Mouse (Mus musculus) left cerebral cortex, adult 2 months (tissue): ENCODE data around the gene Inafm1. TPM values are rescaled to one million over a fixed set of nuclear protein-coding genes. Genes with fewer than 3 reads are reported as not detected.

Experiments used
- DNase-seq, 2 experiments: peaks; one replicate each; pipeline ENCODE4 v3.0.0; 2021 to 2022; ENCODE audit warnings: low spot score in 2 of 2, mixed read lengths in 1 of 2; ENCODE audit errors: extremely low spot score in 1 of 2
- H3K27ac ChIP-seq: fragments of 200-600 bp; 2 replicates; pipeline ENCODE4 v1.8.1; 2022
- H3K4me3 ChIP-seq: fragments of 200-600 bp; 2 replicates; pipeline ENCODE4 v1.8.1; 2022
- CTCF ChIP-seq: fragments of 200-600 bp; IDR thresholded peaks from 2 replicates; pipeline ENCODE4 v1.8.1; 2022; ENCODE audit warnings: antibody characterized with exemption, mild to moderate bottlenecking, moderate library complexity
- intact Hi-C: fragments of 180-260 bp; cut with DNase I; formaldehyde crosslinking; loops from one replicate; pipeline ENCODE4 v1.15.1; 2025
- long read RNA-seq, 2 experiments: library from polyadenylated mRNA; stranded (forward); transcript quantifications; one replicate each; pipeline ENCODE4 v2.0.0; 2021; ENCODE audit warnings: borderline mapping rate in 2 of 2
- total RNA-seq, 2 experiments: library from RNA; stranded (reverse); gene quantifications; 2 replicates each; pipeline ENCODE4 v1.2.3; 2021

Gene Inafm1
- 10 to 100 TPM; 36.7 to 41.3 TPM for total RNA-seq
- long read RNA-seq, experiment 1, transcript Inafm1-201 (1 exons, 1,605 nt) = major isoform, 30 of 30 reads
- long read RNA-seq, experiment 1, partial matches to known transcripts = 0 of 30 reads
- long read RNA-seq, experiment 1, other reads (novel, unspliced or antisense) = 0 of 30 reads
- long read RNA-seq, experiment 2, transcript Inafm1-201 (1 exons, 1,605 nt) = major isoform, 25 of 25 reads
- long read RNA-seq, experiment 2, partial matches to known transcripts = 0 of 25 reads
- long read RNA-seq, experiment 2, other reads (novel, unspliced or antisense) = 0 of 25 reads

GRCm38 (mm10) chr7:16273081-16273765 is at the start of gene Inafm1:
Gene Inafm1, minus strand, starts transcription at chr7:16273617.
- intact Hi-C loops = no loop called here

GRCm38 (mm10) chr7:16320479-16320878 is 47.1 kb upstream of the Inafm1 start:
- H3K4me3 ChIP-seq = no peak overlapping the region
- H3K27ac ChIP-seq = no peak overlapping the region
- intact Hi-C loops = no loop called here
- TF ChIP-seq CTCF = no peak
- DNase-seq = no peak

More at GRCm38 (mm10) chr7:16273081-16273765, at the start of gene Inafm1:
- no peak for TF ChIP-seq CTCF
- Histone ChIP-seq H3K4me3 (peak within 1 kb of the TSS; percentile 86), H3K27ac (peak within 1 kb of the TSS; percentile 89)
- DNase-seq = peak; percentile 64 to 84

GRCm38 (mm10) chr7:16319216-16319615 is 45.8 kb upstream of the Inafm1 start:
- Histone ChIP-seq H3K4me3 (no peak overlapping the region), H3K27ac (no peak overlapping the region)
- intact Hi-C loops = no loop called here
- DNase-seq = no peak
- no peak for TF ChIP-seq CTCF

GRCm38 (mm10) chr7:16317094-16317493 is 43.7 kb upstream of the Inafm1 start:
- no peak overlapping the region for H3K4me3 ChIP-seq
- no peak overlapping the region for H3K27ac ChIP-seq
- no peak for DNase-seq
- TF ChIP-seq CTCF = no peak
- intact Hi-C loops = no loop called here

- intact Hi-C loops = no loop called here
- no peak for DNase-seq
- H3K27ac ChIP-seq = no peak overlapping the region
- H3K4me3 ChIP-seq = no peak overlapping the region
- TF ChIP-seq CTCF = no peak
These were observed 41.9 kb upstream of the Inafm1 start for GRCm38 (mm10) chr7:16315222-16315759.

- Histone ChIP-seq H3K4me3 (peak overlapping the region; percentile 69), H3K27ac (peak overlapping the region; percentile 100)
- intact Hi-C loops = loop anchor here (1.0 kb wide), 1 partner anchor 19 kb away; no protein-coding TSS in a partner anchor
- TF ChIP-seq CTCF = no peak
- no peak for DNase-seq
These were observed 40.9 kb upstream of the Inafm1 start for GRCm38 (mm10) chr7:16314221-16314775.

GRCm38 (mm10) chr7:16313481-16314220 is 40.2 kb upstream of the Inafm1 start:
- intact Hi-C loops = loop anchor here (1.0 kb wide), 1 partner anchor 18 kb away; no protein-coding TSS in a partner anchor
- H3K4me3 ChIP-seq = peak overlapping the region; percentile 69
- peak overlapping the region; percentile 100 for H3K27ac ChIP-seq
- peak; percentile 42; the same call in 1 of the 2 replicates for TF ChIP-seq CTCF
- DNase-seq = peak; percentile 82 to 85

- intact Hi-C loops = no loop called here
- Histone ChIP-seq H3K27ac (peak overlapping the region; percentile 100), H3K4me3 (peak overlapping the region; percentile 69)
- TF ChIP-seq CTCF = no peak
- DNase-seq = peak in 1 of 2 experiments; percentile 32
These were observed 39.4 kb upstream of the Inafm1 start for GRCm38 (mm10) chr7:16312672-16313311.

- H3K4me3 ChIP-seq = peak overlapping the region; percentile 69
- no peak for TF ChIP-seq CTCF
- no peak for DNase-seq
- H3K27ac ChIP-seq = peak overlapping the region; percentile 100
- intact Hi-C loops = no loop called here
These were observed 38.7 kb upstream of the Inafm1 start for GRCm38 (mm10) chr7:16312011-16312671.

- Histone ChIP-seq H3K4me3 (peak overlapping the region; percentile 69), H3K27ac (peak overlapping the region; percentile 100)
- DNase-seq = peak in 1 of 2 experiments; percentile 23
- TF ChIP-seq CTCF = no peak
- intact Hi-C loops = no loop called here
These were observed 38.1 kb upstream of the Inafm1 start for GRCm38 (mm10) chr7:16311453-16312004.
